Mouse (Mus musculus) right cerebral cortex, postnatal 14 days (tissue): ENCODE data around the gene Gm7247.
"Not testable (repeated sequence)": the region's sequence is repeated elsewhere in the genome, so short reads cannot be mapped to it uniquely, and the experiment has no call there.

Experiments
- DNase-seq: peaks from one replicate; pipeline ENCODE4 v3.0.0; 2022

Gm7247 gene

GRCm38 (mm10) chr14:51496955-51497354 is 135.4 kb downstream of the Gm7247 start:
- no peak for DNase-seq

- DNase-seq, result no peak
Observed at GRCm38 (mm10) chr14:51497958-51498357, 136.4 kb downstream of the Gm7247 start.

GRCm38 (mm10) chr14:51499707-51500275 is 138.2 kb downstream of the Gm7247 start:
- no peak for DNase-seq

- DNase-seq, result no peak
Observed at GRCm38 (mm10) chr14:51500461-51500860, 138.9 kb downstream of the Gm7247 start.

- no peak for DNase-seq
Observed at GRCm38 (mm10) chr14:51507416-51507815, 145.9 kb downstream of the Gm7247 start.

- DNase-seq, result no peak
Observed at GRCm38 (mm10) chr14:51552490-51552889, 190.9 kb downstream of the Gm7247 start, which contains the start of gene Gm5622. TSS of gene Gm5622 (plus strand) at chr14:51552790.

GRCm38 (mm10) chr14:51573963-51574362 is 212.4 kb downstream of the Gm7247 start, which contains the start of gene Gm17175:
TSS of gene Gm17175 (minus strand) at chr14:51574063.
- not testable (repeated sequence) for DNase-seq

- DNase-seq, result not testable (repeated sequence)
Observed at GRCm38 (mm10) chr14:51592039-51592438, 230.5 kb downstream of the Gm7247 start, which contains the start of gene Gm17174. TSS of gene Gm17174 (minus strand) at chr14:51592139.

- DNase-seq, result no peak
Observed at GRCm38 (mm10) chr14:51611210-51611609, 249.7 kb downstream of the Gm7247 start, which contains the start of gene Gm17078. TSS of gene Gm17078 (minus strand) at chr14:51611310.
